Mouse (Mus musculus): ENCODE measurements around the gene Ccdc88c.

DNA sequence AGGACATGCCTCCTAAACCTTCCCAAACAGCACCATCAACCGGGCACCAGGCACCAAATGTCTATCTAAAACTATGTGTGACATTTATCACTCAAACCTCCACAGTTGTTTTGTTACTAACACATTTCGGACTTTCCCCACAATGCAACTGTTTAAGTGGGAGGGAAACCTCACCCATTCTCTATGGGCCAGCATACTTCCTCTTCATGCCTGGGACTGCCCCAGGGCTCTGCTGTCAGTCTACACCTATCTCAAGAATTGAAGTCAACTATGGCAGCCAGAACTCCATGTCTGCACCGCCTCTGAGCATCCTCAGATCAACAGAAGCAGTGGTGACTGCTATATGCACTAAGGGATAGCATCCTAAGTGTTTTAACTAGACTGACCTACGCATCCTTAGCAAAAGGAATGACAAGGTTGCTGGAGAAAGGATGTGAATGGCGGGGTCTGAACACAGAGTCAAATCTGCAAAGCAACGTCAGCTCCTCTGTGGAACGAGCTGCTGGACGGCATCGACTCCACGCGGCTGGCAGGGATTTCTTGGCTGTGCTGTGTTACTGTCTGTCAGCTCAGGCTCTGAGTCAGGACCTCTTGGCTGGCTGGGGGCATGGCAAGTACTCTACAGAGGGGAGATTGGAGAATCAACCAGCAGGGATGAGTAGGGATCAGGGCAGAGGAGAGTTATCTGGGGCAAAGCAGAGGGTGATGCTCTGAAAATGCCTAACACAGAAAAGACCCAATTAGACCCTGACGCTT is 23.0 kb downstream of the Ccdc88c start:
- TF ChIP-seq CTCF (IDR thresholded peaks at IDR 0.05), result no peak
- no peak for TF ChIP-seq EP300 (IDR thresholded peaks at IDR 0.05; ENCODE audit: insufficient read depth, low read depth, low read length)

Measured in heart, adult 2 months (tissue).